Mouse (Mus musculus) stomach, postnatal 0 days (tissue): Measurements from ENCODE around the gene Itpa.

ENCODE experiments used
- CTCF ChIP-seq: IDR thresholded peaks from 2 replicates; pipeline ENCODE4 v1.5.1; 2016; ENCODE audit warnings: antibody characterized with exemption, low read depth, mild to moderate bottlenecking, moderate library complexity
- EP300 ChIP-seq: optimal IDR thresholded peaks from 2 replicates; pipeline ENCODE3; 2016; ENCODE audit warnings: antibody characterized with exemption

DNA sequence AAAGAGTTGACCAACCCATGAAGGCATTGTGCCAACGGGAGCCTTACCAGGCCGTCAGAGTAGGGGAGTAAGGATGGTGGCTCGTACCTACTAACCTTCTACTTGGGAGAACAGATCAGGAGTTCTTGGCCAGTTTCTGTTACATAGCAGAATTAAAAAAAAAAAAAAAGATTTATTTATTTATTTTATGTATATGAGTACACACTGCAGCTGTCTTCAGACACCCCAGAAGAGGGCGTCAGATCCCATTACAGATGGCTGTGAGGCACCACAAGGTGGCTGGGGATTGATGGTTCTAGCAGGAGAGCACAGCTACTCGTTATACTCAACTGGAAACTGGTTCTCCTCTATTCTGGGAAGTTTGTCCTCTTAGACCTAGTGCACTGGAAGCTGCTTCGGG lies 37.8 kb downstream of the Itpa start:
- TF ChIP-seq CTCF (peak; percentile 35), EP300 (no peak)
